Mouse (Mus musculus) CH12.LX (cell line): Measurements from ENCODE around the gene Chd1l. TPM values are rescaled to one million over a fixed set of nuclear protein-coding genes. Genes with fewer than 3 reads are reported as not detected.

Source experiments
- DNase-seq: peaks from one replicate; pipeline ENCODE4 v3.0.0-alpha.2; 2013; ENCODE audit errors: extremely low read depth
- H3K27ac ChIP-seq: 2 replicates; pipeline ENCODE4 v1.5.1; 2012; ENCODE audit warnings: low read depth, mild to moderate bottlenecking, control low read depth, moderate library complexity; ENCODE audit not compliant: insufficient read depth
- H3K27me3 ChIP-seq: replicated peaks from 2 replicates; pipeline ENCODE3; 2012; ENCODE audit warnings: inconsistent platforms
- H3K36me3 ChIP-seq, 2 experiments: replicated peaks in 1 of 2; 2 replicates each; pipeline versions ENCODE3 to v1.6.1; 2012; ENCODE audit warnings: inconsistent platforms in 1 of 2, low read length in 1 of 2, mild to moderate bottlenecking in 1 of 2, mixed read lengths in 1 of 2, moderate library complexity in 1 of 2; ENCODE audit not compliant: control insufficient read depth in 1 of 2, insufficient read depth in 1 of 2
- H3K4me1 ChIP-seq, 2 experiments: 2 replicates each; pipeline ENCODE4 v1.6.1; 2012; ENCODE audit warnings: inconsistent platforms in 1 of 2, moderate library complexity in 1 of 2; ENCODE audit not compliant: insufficient read depth in 2 of 2, control insufficient read depth in 1 of 2
- H3K4me2 ChIP-seq: 2 replicates; pipeline ENCODE4 v1.6.1; 2012; ENCODE audit warnings: low read depth, mild to moderate bottlenecking, control low read depth; ENCODE audit not compliant: poor library complexity, insufficient read depth, severe bottlenecking
- H3K4me3 ChIP-seq, 3 experiments: fragments of 150-350 bp in 1 of 3; sonication (generic) in 1 of 3; replicated peaks in 1 of 3; 2 replicates each; pipeline versions ENCODE3 to v1.5.1; 2011 to 2012; ENCODE audit warnings: low read depth in 2 of 3, low read length in 2 of 3, mild to moderate bottlenecking in 2 of 3, moderate library complexity in 2 of 3, control low read depth in 1 of 3, improper control_type of control experiment in 1 of 3, inconsistent platforms in 1 of 3, mixed read lengths in 1 of 3; ENCODE audit not compliant: poor library complexity in 1 of 3
- H3K79me2 ChIP-seq: replicated peaks from 2 replicates; pipeline ENCODE4 v1.6.1; 2012; ENCODE audit warnings: mild to moderate bottlenecking, moderate library complexity; ENCODE audit not compliant: control insufficient read depth, poor library complexity, insufficient read depth, severe bottlenecking; ENCODE audit errors: extremely low read depth
- H3K9ac ChIP-seq: 2 replicates; pipeline ENCODE4 v1.6.1; 2012; ENCODE audit warnings: low read depth, mild to moderate bottlenecking, control low read depth, moderate library complexity; ENCODE audit not compliant: insufficient read depth
- H3K9me3 ChIP-seq: replicated peaks from 2 replicates; pipeline ENCODE3; 2012; ENCODE audit warnings: low read length, inconsistent platforms, mixed read lengths
- BHLHE40 ChIP-seq: IDR thresholded peaks from 2 replicates; pipeline ENCODE4 v1.6.1; 2011; ENCODE audit warnings: mild to moderate bottlenecking, low read depth, low read length, improper control_type of control experiment
- CHD2 ChIP-seq: IDR thresholded peaks from 2 replicates; pipeline ENCODE4 v1.6.1; 2011; ENCODE audit warnings: low read length, improper control_type of control experiment
- CTCF ChIP-seq, 2 experiments: IDR thresholded peaks in 1 of 2; conservative IDR thresholded peaks in 1 of 2; 2 replicates each; pipeline ENCODE4 v1.5.1; 2011 to 2012; ENCODE audit warnings: low read depth in 2 of 2, low read length in 2 of 2, improper control_type of control experiment in 1 of 2, inconsistent platforms in 1 of 2, mild to moderate bottlenecking in 1 of 2, moderate library complexity in 1 of 2
- ETS1 ChIP-seq: conservative IDR thresholded peaks from 2 replicates; pipeline ENCODE4 v1.6.1; 2012; ENCODE audit warnings: low read depth, mild to moderate bottlenecking, inconsistent platforms, low read length, improper control_type of control experiment, moderate library complexity
- GABPA ChIP-seq: IDR thresholded peaks from 2 replicates; pipeline ENCODE4 v1.6.1; 2012; ENCODE audit warnings: low read depth, low read length, improper control_type of control experiment, inconsistent platforms; ENCODE audit not compliant: insufficient replicate concordance
- HCFC1 ChIP-seq: IDR thresholded peaks from 2 replicates; pipeline ENCODE4 v1.6.1; 2012; ENCODE audit warnings: low read depth, mild to moderate bottlenecking, inconsistent platforms, low read length, improper control_type of control experiment
- JUN ChIP-seq: IDR thresholded peaks from 2 replicates; pipeline ENCODE4 v1.6.1; 2011; ENCODE audit warnings: low read depth, mild to moderate bottlenecking, low read length, improper control_type of control experiment, moderate library complexity; ENCODE audit not compliant: insufficient read depth
- MAFK ChIP-seq: IDR thresholded peaks from 2 replicates; pipeline ENCODE4 v1.6.1; 2011; ENCODE audit warnings: low read length, improper control_type of control experiment; ENCODE audit not compliant: insufficient replicate concordance
- MAX ChIP-seq: IDR thresholded peaks from 2 replicates; pipeline ENCODE4 v1.6.1; 2011; ENCODE audit warnings: low read length, improper control_type of control experiment
- MAZ ChIP-seq: IDR thresholded peaks from 2 replicates; pipeline ENCODE4 v1.6.1; 2012; ENCODE audit warnings: low read depth, mild to moderate bottlenecking, inconsistent platforms, low read length, improper control_type of control experiment, moderate library complexity
- MEF2A ChIP-seq: IDR thresholded peaks from 2 replicates; pipeline ENCODE4 v1.6.1; 2014; ENCODE audit warnings: low read depth, mild to moderate bottlenecking, inconsistent platforms, low read length, improper control_type of control experiment, borderline replicate concordance
- MXI1 ChIP-seq: IDR thresholded peaks from 2 replicates; pipeline ENCODE4 v1.6.1; 2011; ENCODE audit warnings: mild to moderate bottlenecking, low read depth, low read length, improper control_type of control experiment
- NELFE ChIP-seq: IDR thresholded peaks from 2 replicates; pipeline ENCODE4 v1.6.1; 2011; ENCODE audit warnings: low read depth, low read length, improper control_type of control experiment
- PAX5 ChIP-seq: IDR thresholded peaks from 2 replicates; pipeline ENCODE4 v1.6.1; 2012; ENCODE audit warnings: low read length, inconsistent platforms, mixed read lengths
- POLR2A ChIP-seq: IDR thresholded peaks from 2 replicates; pipeline ENCODE4 v1.6.1; 2011; ENCODE audit warnings: low read depth, mild to moderate bottlenecking, improper control_type of control experiment, low read length
- RCOR1 ChIP-seq: conservative IDR thresholded peaks from 2 replicates; pipeline ENCODE4 v1.6.1; 2012; ENCODE audit warnings: low read depth, mild to moderate bottlenecking, inconsistent platforms, low read length, improper control_type of control experiment
- SMC3 ChIP-seq: IDR thresholded peaks from 2 replicates; pipeline ENCODE4 v1.6.1; 2011; ENCODE audit warnings: low read depth, low read length, improper control_type of control experiment
- TBP ChIP-seq: conservative IDR thresholded peaks from 2 replicates; pipeline ENCODE4 v1.6.1; 2011; ENCODE audit warnings: low read depth, low read length, improper control_type of control experiment
- ZC3H11A ChIP-seq: IDR thresholded peaks from 2 replicates; pipeline ENCODE4 v1.6.1; 2012; ENCODE audit warnings: low read depth, mild to moderate bottlenecking, inconsistent platforms, low read length, improper control_type of control experiment
- ZMIZ1 ChIP-seq: IDR thresholded peaks from 2 replicates; pipeline ENCODE4 v1.6.1; 2012; ENCODE audit warnings: low read depth, mild to moderate bottlenecking, inconsistent platforms, low read length, improper control_type of control experiment
- dilution Hi-C: fragments of 300-500 bp; cut with MboI; formaldehyde crosslinking; loops from 2 replicates; pipeline ENCODE4 v1.14.3; 2020; ENCODE audit warnings: low sequenced_read_pairs; ENCODE audit not compliant: extremely low pct_unique_long_range_greater_than_20kb, extremely low pct_ligation_motif_present
- in situ Hi-C: fragments of 300-500 bp; cut with MboI; formaldehyde crosslinking; loops from 3 replicates; pipeline ENCODE4 v1.14.3; 2019; ENCODE audit warnings: low sequenced_read_pairs, low pct_ligation_motif_present, low pct_unique_long_range_greater_than_20kb, mixed read lengths
- polyA plus RNA-seq: library from polyadenylated mRNA; unstranded; fragments of >175 nt; gene quantifications from 2 replicates; pipeline ENCODE4 v1.2.1, GENCODE M21; 2012; ENCODE audit warnings: low read depth; ENCODE audit not compliant: insufficient read length
- total RNA-seq, 2 experiments: library from RNA; depleted of rRNA; stranded (reverse); fragments of 300-350 nt in 1 of 2; fragments of >200 nt in 1 of 2; gene quantifications; 2 replicates each; pipeline ENCODE4 v1.2.3; 2012 to 2014

Gene Chd1l
- total and polyA plus RNA-seq, 3 experiments: 24.7 to 29.0 (median 25.2) TPM

GRCm38 (mm10) chr3:97642001-97642400, 32.0 kb upstream of the Chd1l start:
- in situ Hi-C loops: no loop called here

GRCm38 (mm10) chr3:97641396-97641795, 31.4 kb upstream of the Chd1l start:
- Histone ChIP-seq H3K27me3 (no peaks in the 10 kb centered on the region), H3K79me2 (no peaks in the 10 kb centered on the region), H3K36me3 (no peaks in the 10 kb centered on the region), H3K9me3 (no peaks in the 10 kb centered on the region), H3K4me2 (no peak overlapping the region), H3K4me1 (no peaks in the 10 kb centered on the region), H3K27ac (no peak overlapping the region), H3K4me3 (no peak overlapping the region), H3K9ac (no peak overlapping the region)
- no peak for DNase-seq
- TF ChIP-seq ETS1 (no peak), MXI1 (no peak), SMC3 (no peak), TBP (no peak), CTCF (conservative IDR thresholded peaks at IDR 0.05 in 1 of 2, IDR thresholded peaks at IDR 0.05 in 1 of 2; ENCODE audit: low read depth in 2 of 2, low read length in 2 of 2) (no peak), RCOR1 (no peak), PAX5 (no peak), GABPA (no peak)
- in situ Hi-C loops: no loop called here
- dilution Hi-C loops: no loop called here

More at GRCm38 (mm10) chr3:97642001-97642400, 32.0 kb upstream of the Chd1l start:
- dilution Hi-C loops: no loop called here
- H3K4me1 ChIP-seq: no peaks in the 10 kb centered on the region
- no peak for TF ChIP-seq MAX
- TF ChIP-seq MAFK: no peak
- no peak for TF ChIP-seq HCFC1
- TF ChIP-seq BHLHE40: no peak
- TF ChIP-seq CHD2: no peak
- TF ChIP-seq NELFE: no peak
- TF ChIP-seq MEF2A: no peak
- no peak for TF ChIP-seq TBP
- no peak for TF ChIP-seq ZC3H11A
- TF ChIP-seq JUN: no peak
- no peak for TF ChIP-seq MAZ
- no peak for TF ChIP-seq POLR2A
- TF ChIP-seq PAX5: no peak
- TF ChIP-seq ZMIZ1: no peak
- TF ChIP-seq MXI1: no peak
- H3K27ac ChIP-seq: no peak overlapping the region
- H3K4me2 ChIP-seq: no peak overlapping the region
- DNase-seq: no peak
- H3K4me3 ChIP-seq: no peak overlapping the region
- H3K27me3 ChIP-seq: no peaks in the 10 kb centered on the region
- no peaks in the 10 kb centered on the region for H3K9me3 ChIP-seq
- no peaks in the 10 kb centered on the region for H3K36me3 ChIP-seq
- no peaks in the 10 kb centered on the region for H3K79me2 ChIP-seq
- H3K9ac ChIP-seq: no peak overlapping the region
